Mouse (Mus musculus): ENCODE results near the gene Rapgef5.

- TF ChIP-seq TAL1 (IDR thresholded peaks at IDR 0.05; ENCODE audit: low read length), result no peak
- no peak for TF ChIP-seq GATA1 (IDR thresholded peaks at IDR 0.05; ENCODE audit: low read length)
These were observed 265.1 kb downstream of the Rapgef5 start for GRCm38 (mm10) chr12:117781360-117781759.
